Mouse (Mus musculus) embryonic facial prominence, embryonic 13.5 days (tissue): ENCODE data around the gene Ttll12. TPM values are rescaled to one million over a fixed set of nuclear protein-coding genes. Genes with fewer than 3 reads are reported as not detected.
A peak's percentile ranks its signal among the peaks of the same experiment; 100 is the strongest.

Source experiments
- ATAC-seq: fragments of 200-750 bp; cut with Nextera tagmentation; 2 replicates; pipeline ENCODE4 v1.8.0; 2017; ENCODE audit warnings: low read depth; ENCODE audit not compliant: insufficient number of reproducible peaks, insufficient read depth, low FRiP score, low TSS enrichment
- H3K27ac ChIP-seq: fragments of 300-500 bp; sonication (generic); 2 replicates; pipeline ENCODE4 v1.5.1; 2015; ENCODE audit warnings: moderate library complexity, mild to moderate bottlenecking, inconsistent platforms
- H3K27me3 ChIP-seq: fragments of 300-500 bp; sonication (generic); 2 replicates; pipeline ENCODE4 v1.6.1; 2015; ENCODE audit warnings: mild to moderate bottlenecking, inconsistent platforms
- H3K36me3 ChIP-seq: fragments of 300-500 bp; sonication (generic); 2 replicates; pipeline ENCODE4 v1.6.1; 2015; ENCODE audit warnings: mild to moderate bottlenecking, inconsistent platforms
- H3K4me1 ChIP-seq: fragments of 300-500 bp; sonication (generic); 2 replicates; pipeline ENCODE4 v1.6.1; 2015; ENCODE audit warnings: inconsistent platforms
- H3K4me2 ChIP-seq: fragments of 300-500 bp; sonication (generic); 2 replicates; pipeline ENCODE4 v1.6.1; 2015; ENCODE audit warnings: moderate library complexity, mild to moderate bottlenecking, inconsistent platforms
- H3K4me3 ChIP-seq: fragments of 300-500 bp; sonication (generic); 2 replicates; pipeline ENCODE4 v1.5.1; 2015; ENCODE audit warnings: mild to moderate bottlenecking, inconsistent platforms
- H3K9ac ChIP-seq: fragments of 300-500 bp; sonication (generic); 2 replicates; pipeline ENCODE4 v1.6.1; 2015; ENCODE audit warnings: mild to moderate bottlenecking, inconsistent platforms
- H3K9me3 ChIP-seq: fragments of 300-500 bp; sonication (generic); 2 replicates; pipeline ENCODE4 v1.6.1; 2016; ENCODE audit warnings: inconsistent platforms
- WGBS: fragments of 180-500 bp; shearing (Covaris S2); methylation state at CpG from one replicate; pipeline ENCODE4 v1.1.7; 2015; ENCODE audit warnings: mixed read lengths; 5-methylcytosine and 5-hydroxymethylcytosine counted together
- polyA plus RNA-seq: library from polyadenylated mRNA; unstranded; fragments of >200 nt; fragmentation: Nextera tagmentation; extraction: Ambion mirVana; gene quantifications from 2 replicates; pipeline ENCODE4 v1.2.1, GENCODE M21; 2015

Gene Ttll12
- polyA plus RNA-seq, 1 experiment from 2014 or later = 41.3 TPM

GRCm38 (mm10) chr15:83532606-83533005 lies 62.4 kb downstream of the Ttll12 start:
- no peaks in the 10 kb centered on the region for H3K9me3 ChIP-seq
- H3K36me3 ChIP-seq = no peaks in the 10 kb centered on the region
- no peak overlapping the region for H3K4me3 ChIP-seq
- no peak overlapping the region for H3K27ac ChIP-seq
- H3K27me3 ChIP-seq = peaks cover 19% of the 10 kb centered on the region
- ATAC-seq = no peak
- no peaks in the 10 kb centered on the region for H3K4me1 ChIP-seq
- WGBS = 81% methylated on average over 7 of the region's 7 CpGs
- no peak overlapping the region for H3K4me2 ChIP-seq
- no peak overlapping the region for H3K9ac ChIP-seq

GRCm38 (mm10) chr15:83531961-83532469 lies 62.9 kb downstream of the Ttll12 start:
- Histone ChIP-seq H3K9me3 (no peaks in the 10 kb centered on the region), H3K4me1 (peaks cover 5% of the 10 kb centered on the region), H3K9ac (no peak overlapping the region), H3K4me2 (no peak overlapping the region), H3K27ac (no peak overlapping the region), H3K4me3 (no peak overlapping the region), H3K36me3 (no peaks in the 10 kb centered on the region), H3K27me3 (peaks cover 25% of the 10 kb centered on the region)
- WGBS = 85% methylated on average over 5 of the region's 5 CpGs
- ATAC-seq = no peak

GRCm38 (mm10) chr15:83530688-83531087 lies 64.3 kb downstream of the Ttll12 start:
- Histone ChIP-seq H3K4me2 (no peak overlapping the region), H3K4me3 (no peak overlapping the region), H3K9ac (no peak overlapping the region), H3K27ac (no peak overlapping the region), H3K4me1 (peaks cover 15% of the 10 kb centered on the region), H3K27me3 (peaks cover 38% of the 10 kb centered on the region), H3K36me3 (no peaks in the 10 kb centered on the region), H3K9me3 (no peaks in the 10 kb centered on the region)
- ATAC-seq = no peak
- 75% methylated on average over 6 of the region's 6 CpGs for WGBS

- Histone ChIP-seq H3K36me3 (no peaks in the 10 kb centered on the region), H3K4me3 (no peak overlapping the region), H3K27ac (no peak overlapping the region), H3K4me2 (no peak overlapping the region), H3K9me3 (no peaks in the 10 kb centered on the region), H3K27me3 (peaks cover 43% of the 10 kb centered on the region), H3K9ac (no peak overlapping the region), H3K4me1 (peaks cover 17% of the 10 kb centered on the region)
- 64% methylated on average over 9 of the region's 9 CpGs for WGBS
- ATAC-seq = no peak
Observed at GRCm38 (mm10) chr15:83530233-83530632, 64.7 kb downstream of the Ttll12 start.

GRCm38 (mm10) chr15:83529765-83530164 lies 65.2 kb downstream of the Ttll12 start:
- no peak overlapping the region for H3K4me3 ChIP-seq
- H3K9ac ChIP-seq = no peak overlapping the region
- no peak overlapping the region for H3K4me2 ChIP-seq
- H3K9me3 ChIP-seq = no peaks in the 10 kb centered on the region
- peaks cover 48% of the 10 kb centered on the region for H3K27me3 ChIP-seq
- ATAC-seq = no peak
- H3K36me3 ChIP-seq = no peaks in the 10 kb centered on the region
- no peak overlapping the region for H3K27ac ChIP-seq
- WGBS = 81% methylated on average over 5 of the region's 5 CpGs
- H3K4me1 ChIP-seq = peaks cover 17% of the 10 kb centered on the region

GRCm38 (mm10) chr15:83528892-83529291 lies 66.1 kb downstream of the Ttll12 start:
- H3K9me3 ChIP-seq = no peaks in the 10 kb centered on the region
- H3K27ac ChIP-seq = no peak overlapping the region
- no peak overlapping the region for H3K4me3 ChIP-seq
- ATAC-seq = no peak
- no peak overlapping the region for H3K4me2 ChIP-seq
- peaks cover 17% of the 10 kb centered on the region for H3K4me1 ChIP-seq
- H3K9ac ChIP-seq = no peak overlapping the region
- peaks cover 55% of the 10 kb centered on the region for H3K27me3 ChIP-seq
- no peaks in the 10 kb centered on the region for H3K36me3 ChIP-seq
- 75% methylated on average over 4 of the region's 4 CpGs for WGBS

GRCm38 (mm10) chr15:83527747-83528146 lies 67.2 kb downstream of the Ttll12 start:
- peaks cover 17% of the 10 kb centered on the region for H3K4me1 ChIP-seq
- no peak overlapping the region for H3K9ac ChIP-seq
- H3K9me3 ChIP-seq = no peaks in the 10 kb centered on the region
- 65% methylated on average over 2 of the region's 2 CpGs for WGBS
- ATAC-seq = no peak
- H3K4me2 ChIP-seq = peak overlapping the region; percentile 95; the same call in 1 of the 2 replicates
- H3K4me3 ChIP-seq = 0 out of 2 replicates have a peak overlapping the region, but pooled peaks have one; percentile 52
- H3K27ac ChIP-seq = no peak overlapping the region
- peaks cover 55% of the 10 kb centered on the region for H3K27me3 ChIP-seq
- H3K36me3 ChIP-seq = no peaks in the 10 kb centered on the region

- Histone ChIP-seq H3K36me3 (no peaks in the 10 kb centered on the region), H3K4me1 (peaks cover 17% of the 10 kb centered on the region), H3K4me3 (peak overlapping the region; percentile 52), H3K9ac (peak overlapping the region; percentile 64), H3K27me3 (peaks cover 55% of the 10 kb centered on the region), H3K27ac (no peak overlapping the region), H3K4me2 (peak overlapping the region; percentile 95), H3K9me3 (no peaks in the 10 kb centered on the region)
- no peak for ATAC-seq
- WGBS = 2% methylated on average over 26 of the region's 26 CpGs
Observed at GRCm38 (mm10) chr15:83527092-83527437, 67.9 kb downstream of the Ttll12 start.

GRCm38 (mm10) chr15:83526424-83527091 lies 68.4 kb downstream of the Ttll12 start, which contains the start of gene Bik:
Bik (plus strand) TSS chr15:83526862.
- Histone ChIP-seq H3K4me2 (peak within 1 kb of the TSS; percentile 95), H3K9me3 (no peaks in the 10 kb centered on the region), H3K27me3 (peaks cover 55% of the 10 kb centered on the region), H3K27ac (no peak within 1 kb of the TSS), H3K4me3 (peak within 1 kb of the TSS; percentile 52), H3K4me1 (peaks cover 17% of the 10 kb centered on the region), H3K36me3 (no peaks in the 10 kb centered on the region), H3K9ac (peak within 1 kb of the TSS; percentile 64)
- peak; percentile 67; the same call in 1 of the 2 replicates for ATAC-seq
- 1% methylated on average over 44 of the region's 45 CpGs for WGBS

Other genes with a start within 250 kb of the Ttll12 start
- gene Arfgap3, start 244.9 kb downstream of the Ttll12 start, polyA plus RNA-seq = 45.3 and 49.9 TPM in 2 replicates
- gene Pacsin2, start 130.6 kb downstream of the Ttll12 start, polyA plus RNA-seq = 49.4 and 49.6 TPM in 2 replicates
- 21.8 and 22.7 TPM in 2 replicates for gene Ttll1, start 84.3 kb downstream of the Ttll12 start, polyA plus RNA-seq
- gene Bik, start 68.3 kb downstream of the Ttll12 start, polyA plus RNA-seq = 3.6 and 4.0 TPM in 2 replicates
- 38.1 and 44.5 TPM in 2 replicates for gene Tspo, start 31.6 kb downstream of the Ttll12 start, polyA plus RNA-seq
- gene Mcat, start 31.4 kb downstream of the Ttll12 start, polyA plus RNA-seq = 39.2 and 41.8 TPM in 2 replicates
- gene Scube1, start 129.9 kb upstream of the Ttll12 start, polyA plus RNA-seq = 22.9 and 24.1 TPM in 2 replicates
- gene Mpped1, start 184.3 kb upstream of the Ttll12 start, polyA plus RNA-seq = 12.1 and 12.8 TPM in 2 replicates